Mouse (Mus musculus) thymus, adult 2 months (tissue): ENCODE measurements around the gene Zfp710. TPM values are rescaled to one million over a fixed set of nuclear protein-coding genes. Genes with fewer than 3 reads are reported as not detected.

Experiments used
- DNase-seq: peaks from one replicate; pipeline ENCODE4 v3.0.0; 2021
- H3K27ac ChIP-seq: fragments of 200-500 bp; 2 replicates; pipeline ENCODE4 v1.5.1; 2012; ENCODE audit warnings: low read length, control low read depth; ENCODE audit not compliant: control insufficient read depth, insufficient read depth
- H3K27me3 ChIP-seq: fragments of 200-500 bp; 2 replicates; pipeline ENCODE4 v1.6.1; 2012; ENCODE audit warnings: mild to moderate bottlenecking, low read length, moderate library complexity, mixed read lengths; ENCODE audit not compliant: control insufficient read depth, insufficient read depth
- H3K36me3 ChIP-seq: fragments of 200-500 bp; 2 replicates; pipeline ENCODE4 v1.6.1; 2012; ENCODE audit warnings: mild to moderate bottlenecking, low read length, moderate library complexity; ENCODE audit not compliant: control insufficient read depth, insufficient read depth
- H3K4me1 ChIP-seq: fragments of 200-500 bp; replicated peaks from 2 replicates; pipeline ENCODE4 v1.6.1; 2012; ENCODE audit warnings: low read length; ENCODE audit not compliant: control insufficient read depth, insufficient read depth
- H3K4me3 ChIP-seq: fragments of 200-500 bp; 2 replicates; pipeline ENCODE4 v1.5.1; 2012; ENCODE audit warnings: mild to moderate bottlenecking, low read length, control low read depth, moderate library complexity; ENCODE audit not compliant: control insufficient read depth, insufficient read depth
- CTCF ChIP-seq: fragments of 200-500 bp; IDR thresholded peaks from 2 replicates; pipeline ENCODE4 v1.5.1; 2012; ENCODE audit warnings: mild to moderate bottlenecking, control low read depth, low read length, moderate library complexity, borderline replicate concordance; ENCODE audit not compliant: control insufficient read depth, poor library complexity, insufficient read depth; ENCODE audit errors: extremely low read depth
- POLR2A ChIP-seq: fragments of 200-500 bp; IDR thresholded peaks from 2 replicates; pipeline ENCODE4 v1.6.1; 2012; ENCODE audit warnings: mild to moderate bottlenecking, low read length, control low read depth, moderate library complexity; ENCODE audit not compliant: control insufficient read depth, poor library complexity, insufficient read depth; ENCODE audit errors: extremely low read depth
- WGBS: fragments of 180-500 bp; shearing (Covaris S2); methylation state at CpG from one replicate; pipeline ENCODE4 v1.1.7; 2018; 5-methylcytosine and 5-hydroxymethylcytosine counted together
- polyA plus RNA-seq: library from polyadenylated mRNA; depleted of rRNA; stranded (reverse); fragments of >200 nt; gene quantifications from 2 replicates; pipeline ENCODE4 v1.2.3, GENCODE M21; 2012; rRNA removed

Gene Zfp710
- polyA plus RNA-seq, 1 experiment = 62.1 TPM

- peak; percentile 70 for DNase-seq
- H3K27me3 ChIP-seq = no peaks in the 10 kb centered on the region
- H3K27ac ChIP-seq = no peak overlapping the region
- TF ChIP-seq CTCF = peak; percentile 83
- no peak for TF ChIP-seq POLR2A
- no peak overlapping the region for H3K4me3 ChIP-seq
- no peaks in the 10 kb centered on the region for H3K36me3 ChIP-seq
- WGBS = 43% methylated on average over 9 of the region's 9 CpGs
- H3K4me1 ChIP-seq = no peaks in the 10 kb centered on the region
Measured at GRCm38 (mm10) chr7:80132541-80132940, 107.9 kb downstream of the Zfp710 start.

- TF ChIP-seq POLR2A (no peak), CTCF (no peak)
- H3K4me3 ChIP-seq = no peak overlapping the region
- H3K4me1 ChIP-seq = no peaks in the 10 kb centered on the region
- H3K27me3 ChIP-seq = no peaks in the 10 kb centered on the region
- no peaks in the 10 kb centered on the region for H3K36me3 ChIP-seq
- H3K27ac ChIP-seq = no peak overlapping the region
- DNase-seq = no peak
- 84% methylated on average over 8 of the region's 8 CpGs for WGBS
Measured at GRCm38 (mm10) chr7:80134454-80135172, 110.0 kb downstream of the Zfp710 start.

GRCm38 (mm10) chr7:80135173-80135532, 110.5 kb downstream of the Zfp710 start:
- no peaks in the 10 kb centered on the region for H3K36me3 ChIP-seq
- H3K4me3 ChIP-seq = no peak overlapping the region
- H3K4me1 ChIP-seq = no peaks in the 10 kb centered on the region
- H3K27ac ChIP-seq = no peak overlapping the region
- H3K27me3 ChIP-seq = no peaks in the 10 kb centered on the region
- no peak for TF ChIP-seq CTCF
- TF ChIP-seq POLR2A = no peak
- WGBS = 95% methylated on average over 1 of the region's 1 CpGs
- DNase-seq = no peak

- H3K27ac ChIP-seq = no peak overlapping the region
- no peaks in the 10 kb centered on the region for H3K36me3 ChIP-seq
- no peak for TF ChIP-seq POLR2A
- TF ChIP-seq CTCF = no peak
- no peaks in the 10 kb centered on the region for H3K27me3 ChIP-seq
- 89% methylated on average over 1 of the region's 1 CpGs for WGBS
- H3K4me1 ChIP-seq = peaks cover 4% of the 10 kb centered on the region
- no peak for DNase-seq
- no peak overlapping the region for H3K4me3 ChIP-seq
Measured at GRCm38 (mm10) chr7:80138375-80138774, 113.8 kb downstream of the Zfp710 start.

GRCm38 (mm10) chr7:80140815-80141214, 116.2 kb downstream of the Zfp710 start:
- no peaks in the 10 kb centered on the region for H3K27me3 ChIP-seq
- no peaks in the 10 kb centered on the region for H3K36me3 ChIP-seq
- H3K4me3 ChIP-seq = no peak overlapping the region
- no peak overlapping the region for H3K27ac ChIP-seq
- TF ChIP-seq POLR2A = no peak
- peak; percentile 79 for TF ChIP-seq CTCF
- H3K4me1 ChIP-seq = peaks cover 13% of the 10 kb centered on the region
- DNase-seq = peak; percentile 73
- 22% methylated on average over 9 of the region's 9 CpGs for WGBS

Other genes with a start within 250 kb of the Zfp710 start
- gene Mesp1, start 231.0 kb upstream of the Zfp710 start, polyA plus RNA-seq = 0.45 and 0.62 TPM in 2 replicates
- gene Mesp2, start 214.1 kb upstream of the Zfp710 start, polyA plus RNA-seq = 0.41 and 0.47 TPM in 2 replicates
- 15.9 and 20.6 TPM in 2 replicates for gene Anpep, start 163.8 kb upstream of the Zfp710 start, polyA plus RNA-seq
- 21.7 and 22.4 TPM in 2 replicates for gene Ap3s2, start 104.2 kb upstream of the Zfp710 start, polyA plus RNA-seq
- 4.6 and 5.4 TPM in 2 replicates for gene Arpin, start 89.5 kb upstream of the Zfp710 start, polyA plus RNA-seq
- gene Idh2, start 90.6 kb downstream of the Zfp710 start, polyA plus RNA-seq = 168 and 225 TPM in 2 replicates
- 37.4 and 44.1 TPM in 2 replicates for gene Sema4b, start 162.0 kb downstream of the Zfp710 start, polyA plus RNA-seq
- gene Cib1, start 208.0 kb downstream of the Zfp710 start, polyA plus RNA-seq = 152 and 192 TPM in 2 replicates
- 5.3 and 5.4 TPM in 2 replicates for gene Gdpgp1, start 208.1 kb downstream of the Zfp710 start, polyA plus RNA-seq
- 0.54 and 0.62 TPM in 2 replicates for gene Ttll13, start 221.6 kb downstream of the Zfp710 start, polyA plus RNA-seq
- 43.2 and 53.8 TPM in 2 replicates for gene Ngrn, start 236.4 kb downstream of the Zfp710 start, polyA plus RNA-seq
- gene Vps33b, start 244.8 kb downstream of the Zfp710 start, polyA plus RNA-seq = 21.9 and 23.3 TPM in 2 replicates